Mouse (Mus musculus) megakaryocyte progenitor cell, adult 5-6 weeks (primary cell): ENCODE data around the gene As3mt. TPM values are rescaled to one million over a fixed set of nuclear protein-coding genes. Genes with fewer than 3 reads are reported as not detected.
"Not testable (repeated sequence)": the region's sequence is repeated elsewhere in the genome, so short reads cannot be mapped to it uniquely, and the experiment has no call there.

ENCODE experiments used
- ATAC-seq: replicated peaks from 2 replicates; pipeline ENCODE4 v1.8.0; 2016; ENCODE audit warnings: mild to moderate bottlenecking, moderate TSS enrichment, inconsistent platforms; ENCODE audit not compliant: poor library complexity
- total RNA-seq, 2 experiments: library from RNA; stranded (forward) in 1 of 2; stranded (reverse) in 1 of 2; fragments of 157-497, 149-512 nt in 1 of 2; fragments of 200-1000 nt in 1 of 2; gene quantifications; 2 replicates each; pipeline versions ENCODE4 v1.2.3 to v1.2.4; 2015 to 2017

Gene As3mt
- total RNA-seq, 2 experiments from 2014 or later = 43.3 to 65.8 TPM

DNA sequence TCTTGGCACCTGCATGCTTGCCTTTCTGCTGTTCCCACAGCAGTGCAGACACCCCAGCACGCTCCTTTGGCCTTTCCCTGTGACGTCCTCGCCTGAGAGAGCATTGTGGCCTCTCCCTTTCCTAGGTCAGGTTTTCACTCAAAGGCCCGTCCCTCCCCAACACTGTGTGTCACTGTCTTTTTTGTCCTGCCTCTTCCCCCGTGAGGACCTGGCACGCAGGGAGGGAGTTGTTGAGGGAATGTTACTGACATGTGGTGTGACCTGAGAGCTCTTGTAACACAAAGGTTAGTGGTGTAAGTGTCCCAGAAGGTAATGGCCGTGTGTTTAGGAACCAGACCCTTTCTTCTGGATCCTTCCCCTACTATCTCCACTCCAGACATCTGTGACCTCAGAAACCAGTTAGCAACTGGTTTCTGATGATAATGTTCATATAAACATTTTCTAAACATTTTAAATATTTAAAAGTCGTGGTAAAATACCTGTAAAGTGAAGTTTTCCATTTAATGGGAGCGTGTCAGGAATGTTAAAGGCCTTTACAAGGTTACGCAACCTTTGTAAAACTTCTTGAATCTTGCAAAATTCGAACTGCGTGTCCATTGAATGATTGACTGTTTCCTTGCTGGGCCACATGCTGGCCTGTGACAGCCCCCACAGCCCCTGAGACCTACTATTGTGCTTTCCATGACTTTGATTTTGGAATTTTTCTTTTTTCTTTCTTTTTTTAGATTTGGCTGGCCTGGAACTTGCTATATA, 70.8 kb downstream of the As3mt start:
- 0 out of 2 replicates have a peak, but pooled peaks have one; percentile 44 for ATAC-seq

DNA sequence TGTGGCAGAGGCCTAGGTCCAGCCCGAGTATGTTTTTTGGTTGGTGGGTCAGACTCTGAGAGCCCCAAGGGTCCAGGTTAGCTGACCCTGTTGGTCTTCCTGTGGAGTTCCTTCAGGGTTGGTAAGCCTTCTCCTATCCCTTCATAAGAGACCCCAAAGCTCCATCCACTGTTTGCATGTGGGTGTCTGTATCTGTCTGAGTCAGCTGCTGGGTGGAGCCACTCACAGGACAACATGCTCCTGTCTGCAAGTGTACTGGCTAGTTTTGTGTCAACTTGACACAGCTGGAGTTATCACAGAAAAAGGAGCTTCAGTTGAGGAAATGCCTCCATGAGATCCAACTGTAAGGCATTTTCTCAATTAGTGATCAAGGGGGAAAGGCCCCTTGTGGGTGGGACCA, 71.9 kb downstream of the As3mt start:
- ATAC-seq = not testable (repeated sequence)

DNA sequence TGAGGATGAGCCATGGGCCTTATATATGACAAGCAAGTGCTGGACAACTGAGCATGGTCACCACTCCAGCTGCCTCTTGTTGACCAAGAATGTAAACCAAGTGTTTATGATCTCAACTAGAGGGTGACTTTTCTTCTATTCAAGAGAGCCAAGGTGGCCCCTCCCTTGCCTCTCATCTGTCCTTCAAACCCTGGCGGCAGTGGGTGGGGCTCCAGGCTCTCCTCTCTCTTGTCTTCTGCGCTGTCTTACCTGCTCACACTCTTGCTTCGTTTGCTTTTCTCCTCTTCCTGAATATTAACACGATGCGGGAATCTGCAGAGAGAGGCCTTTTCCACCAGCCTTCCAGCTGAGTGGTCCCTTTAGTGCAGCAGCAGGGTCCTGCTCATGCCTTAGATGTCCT, 76.8 kb downstream of the As3mt start:
- peak; percentile 53 for ATAC-seq

DNA sequence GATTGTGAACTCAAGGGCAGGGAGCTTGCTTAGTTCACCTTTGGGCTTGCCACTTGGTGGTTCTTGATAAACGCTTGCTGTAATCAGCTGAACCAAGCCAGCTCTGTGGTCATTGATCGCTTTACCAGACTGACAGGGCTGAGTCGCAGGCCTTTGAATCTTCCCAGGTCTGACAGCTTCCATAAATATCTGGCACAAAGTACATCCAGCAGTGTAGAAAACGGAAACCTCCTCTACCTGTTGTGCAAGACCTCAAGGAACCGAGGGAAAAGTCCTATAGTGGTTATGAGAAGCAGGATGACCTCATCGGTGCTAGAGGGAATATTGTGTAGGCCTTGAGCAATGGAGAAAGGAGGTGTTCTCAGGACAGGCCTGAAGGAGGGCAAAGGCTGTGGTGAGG, 77.2 kb downstream of the As3mt start:
- peak; percentile 85 for ATAC-seq

DNA sequence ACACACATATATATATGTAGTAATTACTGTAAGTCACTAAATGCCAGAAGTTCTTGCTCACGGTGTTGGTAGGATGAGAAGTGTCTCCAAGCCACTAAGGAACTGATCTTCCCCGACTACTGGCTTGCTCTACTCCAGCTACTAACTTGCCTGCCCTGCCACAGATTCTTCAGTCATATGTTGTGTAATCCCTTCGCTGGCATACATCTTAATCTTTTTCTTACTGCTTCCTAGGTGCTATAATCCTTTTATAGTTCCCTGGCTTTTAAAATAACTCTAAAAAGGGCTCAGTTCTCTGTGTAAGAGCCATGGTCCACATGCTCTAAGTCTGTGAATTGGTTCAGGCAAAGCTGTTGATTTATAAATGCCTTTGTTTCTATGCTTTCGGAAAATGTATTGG, 78.4 kb downstream of the As3mt start:
- no peak for ATAC-seq

DNA sequence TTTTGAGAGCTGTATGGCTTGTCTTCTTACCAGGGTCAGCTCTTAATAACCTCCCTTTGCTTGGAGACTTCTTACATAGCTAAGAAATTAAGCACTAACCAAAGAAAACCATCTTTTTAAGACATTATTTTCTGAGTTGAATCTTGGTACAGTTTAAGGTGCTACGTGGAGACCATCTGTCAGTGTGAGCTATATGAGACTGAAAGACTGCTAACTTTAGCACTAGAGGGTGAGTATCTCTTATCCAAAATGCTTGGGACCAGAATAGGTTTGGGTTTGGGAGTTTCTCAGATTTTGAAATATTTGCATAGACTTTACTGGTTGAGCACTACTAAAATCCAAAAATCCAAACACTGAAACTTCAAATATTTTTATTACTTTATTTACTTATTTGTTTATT, 82.5 kb downstream of the As3mt start:
- no peak for ATAC-seq

Other genes starting within 250 kb of the As3mt start
- gene Trim8, start 205.8 kb upstream of the As3mt start, total RNA-seq (2015) = 9.7 and 18.0 TPM in 2 replicates
- gene Trim8, start 205.8 kb upstream of the As3mt start, total RNA-seq (2017) = 12.8 and 12.9 TPM in 2 replicates
- gene Arl3, start 134.3 kb upstream of the As3mt start, total RNA-seq (2015) = 12.5 and 15.6 TPM in 2 replicates
- gene Arl3, start 134.3 kb upstream of the As3mt start, total RNA-seq (2017) = 10.2 and 13.4 TPM in 2 replicates
- gene Sfxn2, start 134.1 kb upstream of the As3mt start, total RNA-seq (2015) = 7.8 and 9.2 TPM in 2 replicates
- 8.9 and 9.7 TPM in 2 replicates for gene Sfxn2, start 134.1 kb upstream of the As3mt start, total RNA-seq (2017)
- gene Wbp1l, start 108.4 kb upstream of the As3mt start, total RNA-seq (2015) = 17.0 and 18.4 TPM in 2 replicates
- 23.3 and 25.7 TPM in 2 replicates for gene Wbp1l, start 108.4 kb upstream of the As3mt start, total RNA-seq (2017)
- not detected in 2 replicates for gene Cyp17a1, start 34.3 kb upstream of the As3mt start, total RNA-seq (2015)
- not detected in 2 replicates for gene Cyp17a1, start 34.3 kb upstream of the As3mt start, total RNA-seq (2017)
- 14.1 TPM in 2 replicates for gene Borcs7, start 17.6 kb upstream of the As3mt start, total RNA-seq (2015)
- 4.6 and 6.5 TPM in 2 replicates for gene Borcs7, start 17.6 kb upstream of the As3mt start, total RNA-seq (2017)
- 6.4 and 8.0 TPM in 2 replicates for gene Cnnm2, start 54.1 kb downstream of the As3mt start, total RNA-seq (2015)
- gene Cnnm2, start 54.1 kb downstream of the As3mt start, total RNA-seq (2017) = 5.5 and 5.8 TPM in 2 replicates